Mouse (Mus musculus) lung, postnatal 0 days (tissue): ENCODE measurements at regions not wholly inside any gene's neighbourhood (a gene's known extent, or its start where the extent isn't known, plus 50 kb on each side); places are given as distances from the start of the nearest gene placed in this dataset.

Source experiments
- CTCF ChIP-seq: IDR thresholded peaks from 2 replicates; pipeline ENCODE4 v1.5.1; 2016; ENCODE audit warnings: antibody characterized with exemption, mild to moderate bottlenecking
- EP300 ChIP-seq: IDR thresholded peaks from 2 replicates; pipeline ENCODE4 v1.6.1; 2016; ENCODE audit warnings: antibody characterized with exemption, mild to moderate bottlenecking, control low read depth

GRCm38 (mm10) chr10:99829974-99830373, 70.5 kb upstream of the Csl start:
- TF ChIP-seq CTCF, result no peak
- no peak for TF ChIP-seq EP300
